Mouse (Mus musculus) frontal cortex, postnatal 10 days (tissue): Measurements from ENCODE around the gene Zfp553.
A peak's percentile ranks its signal among the peaks of the same experiment; 100 is the strongest.

Experiments
- DNase-seq, 2 experiments: peaks; one replicate each; pipeline ENCODE4 v3.0.0; 2022; ENCODE audit warnings: low spot score in 2 of 2, mixed read lengths in 1 of 2

Gene Zfp553

DNA sequence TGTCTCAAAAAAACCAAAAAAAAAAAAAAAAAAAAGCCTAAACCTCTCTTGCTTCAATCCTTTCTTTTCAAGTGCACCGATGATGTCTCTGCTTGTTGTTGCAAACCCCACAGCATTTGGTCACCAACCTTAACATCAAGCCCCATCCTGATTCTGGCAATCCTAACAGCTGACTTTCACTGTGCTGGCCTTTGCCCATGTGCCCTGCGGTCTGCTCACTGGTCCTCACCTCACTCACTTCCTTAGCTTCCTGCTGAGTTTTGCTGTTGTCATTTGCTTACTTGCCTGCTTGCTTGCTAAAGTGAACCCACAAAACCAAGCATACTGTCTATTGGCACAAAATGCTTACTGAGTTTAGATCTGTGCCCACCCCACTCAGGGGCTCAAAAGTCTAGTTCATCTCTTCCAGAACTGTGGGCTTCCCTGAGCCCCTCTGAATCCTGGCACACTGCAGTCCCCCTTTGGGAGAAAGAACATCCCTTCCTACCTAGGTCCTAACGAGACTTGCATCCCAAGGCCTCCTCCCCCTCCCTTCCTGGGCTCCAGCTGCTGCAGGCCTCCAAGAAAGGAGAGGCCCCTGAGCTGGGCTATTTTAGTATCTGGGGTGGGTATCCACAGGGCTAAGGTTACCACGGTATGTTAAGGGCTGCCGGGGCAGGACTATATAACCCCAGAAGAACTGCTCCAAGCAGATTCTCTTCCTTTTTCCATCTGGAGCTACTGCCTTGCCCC lies 21.7 kb upstream of the Zfp553 start:
- DNase-seq = no peak

DNA sequence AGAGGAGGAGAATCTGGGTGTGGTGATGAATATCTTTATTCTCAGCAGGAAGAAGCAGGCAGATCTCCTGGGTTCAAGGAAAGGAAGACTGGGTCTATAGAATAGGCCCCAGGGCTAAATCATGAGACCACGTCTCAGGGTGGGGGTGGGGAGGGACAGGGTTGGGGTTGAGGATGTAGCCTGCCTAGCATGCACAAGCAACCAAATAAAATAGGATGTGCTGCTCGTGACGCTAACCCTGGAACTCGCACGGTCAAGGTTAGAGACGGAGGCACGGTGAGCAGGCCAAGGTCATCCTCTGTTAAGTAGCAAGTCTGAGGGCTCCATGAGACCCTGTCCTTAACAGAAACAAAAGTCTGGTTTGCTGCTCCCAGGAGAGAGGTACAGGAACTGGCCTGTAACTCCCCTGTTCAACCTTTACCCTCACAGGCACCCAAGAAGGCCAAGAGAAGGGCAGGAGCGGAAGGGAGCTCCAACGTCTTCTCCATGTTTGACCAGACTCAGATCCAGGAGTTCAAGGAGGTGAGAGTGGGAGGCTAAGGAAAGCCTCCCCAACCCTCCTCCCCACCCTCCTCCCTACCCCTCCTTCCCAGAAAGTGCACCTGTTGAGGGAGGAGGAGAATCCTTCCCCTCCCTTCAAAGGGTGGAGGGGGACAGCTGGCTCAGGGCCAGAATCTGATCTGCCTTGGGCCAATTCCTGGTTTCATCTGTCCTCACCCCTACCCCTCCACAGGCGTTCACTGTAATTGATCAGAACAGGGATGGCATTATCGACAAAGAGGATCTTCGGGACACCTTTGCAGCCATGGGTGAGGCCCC lies 20.2 kb upstream of the Zfp553 start:
- no peak for DNase-seq

DNA sequence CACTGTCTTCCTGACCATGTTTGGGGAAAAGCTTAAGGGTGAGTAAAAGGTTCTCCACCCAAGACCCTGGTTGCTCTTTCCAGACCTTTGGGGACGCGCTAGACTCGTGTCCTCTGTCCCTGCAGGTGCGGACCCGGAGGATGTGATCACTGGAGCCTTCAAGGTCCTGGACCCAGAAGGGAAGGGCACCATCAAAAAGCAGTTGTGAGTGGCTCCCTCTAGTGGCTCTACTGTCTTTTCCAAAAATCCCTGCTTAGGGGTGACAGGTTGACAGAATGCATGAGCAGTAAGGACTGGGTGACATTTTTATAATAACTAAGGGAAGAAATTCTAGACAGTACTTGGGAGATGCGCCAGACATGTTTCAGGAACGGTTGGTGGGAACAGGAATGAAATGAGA lies 19.4 kb upstream of the Zfp553 start:
- DNase-seq = peak in 1 of 2 experiments; percentile 13

DNA sequence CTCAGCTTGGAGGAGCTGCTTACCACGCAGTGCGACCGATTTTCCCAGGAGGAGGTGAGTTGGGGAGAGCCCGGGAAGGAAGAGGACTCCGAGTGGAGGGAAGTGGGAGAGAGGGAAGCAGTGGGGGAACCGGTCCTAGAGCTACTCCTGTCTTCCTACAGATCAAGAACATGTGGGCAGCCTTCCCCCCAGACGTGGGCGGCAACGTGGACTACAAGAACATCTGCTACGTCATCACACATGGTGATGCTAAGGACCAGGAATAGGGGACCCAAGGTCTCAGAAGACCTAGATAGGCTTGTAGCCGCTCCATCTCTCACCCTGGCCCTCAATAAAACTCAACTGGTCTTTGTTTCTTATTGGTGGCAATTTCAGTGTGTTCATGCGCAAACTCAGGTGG lies 18.9 kb upstream of the Zfp553 start:
- DNase-seq = no peak

DNA sequence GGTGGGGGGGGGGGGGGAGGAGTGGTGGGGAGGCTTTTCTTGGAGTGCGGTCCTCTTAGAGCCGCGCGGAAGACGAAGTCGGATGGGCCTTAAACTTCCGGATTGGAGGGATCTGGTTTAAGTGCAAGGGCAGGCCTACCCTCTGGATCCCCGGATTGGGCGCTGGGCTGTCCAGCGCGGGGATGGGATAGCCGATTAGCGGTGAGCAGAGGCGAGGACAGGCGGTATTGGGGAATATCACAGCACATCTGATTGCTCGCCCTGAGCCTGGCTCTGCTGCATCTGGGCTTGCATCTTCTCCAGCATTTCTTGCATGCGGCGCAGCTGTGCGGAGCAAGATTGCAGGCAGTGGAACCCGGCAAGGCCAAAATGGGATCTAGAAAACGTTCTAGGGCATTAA lies 18.3 kb upstream of the Zfp553 start:
- DNase-seq = no peak

DNA sequence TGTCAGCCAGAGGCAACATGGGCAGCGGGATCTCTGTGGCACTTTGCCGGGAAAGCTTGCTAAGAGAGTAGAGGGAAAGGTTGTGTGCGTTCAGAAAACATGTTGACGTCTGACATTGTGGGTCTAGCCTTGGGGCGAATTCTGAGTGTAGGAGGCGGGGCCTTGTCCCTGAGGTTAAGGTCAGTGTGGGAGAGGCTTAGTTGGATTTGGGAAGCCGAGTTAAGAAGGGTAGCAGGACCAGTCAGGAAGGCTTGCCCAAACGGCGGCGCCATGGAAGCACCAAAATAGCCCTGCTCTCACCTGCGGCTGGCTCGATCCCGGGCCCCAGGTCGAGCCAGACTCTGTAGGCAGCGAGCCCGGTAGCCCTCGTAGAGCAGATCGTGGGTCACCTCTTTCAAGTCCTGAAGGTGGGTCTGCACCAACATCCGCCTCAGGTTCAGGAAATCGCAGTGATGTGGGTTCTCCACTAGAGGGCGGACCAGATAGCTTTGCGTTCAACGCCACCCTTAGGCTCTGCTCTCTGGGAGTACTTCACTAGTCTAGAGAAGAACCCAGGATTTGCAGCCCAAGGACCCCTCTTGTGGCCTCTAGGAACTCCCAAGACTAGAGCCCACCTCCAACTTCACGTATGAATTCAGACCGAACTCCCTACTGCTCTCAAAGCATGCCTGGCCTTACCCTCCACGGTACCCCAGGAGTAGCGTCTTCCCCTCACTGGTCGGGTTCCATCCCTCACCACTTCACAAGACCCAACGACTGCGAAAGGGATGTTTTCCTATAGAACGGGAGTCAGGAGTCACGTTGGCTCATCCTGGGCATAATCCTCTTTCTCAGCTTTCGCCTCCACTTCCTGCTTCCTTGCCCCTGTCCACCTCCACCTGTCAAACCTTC lies 17.6 kb upstream of the Zfp553 start:
- DNase-seq = peak in 1 of 2 experiments; percentile 40

DNA sequence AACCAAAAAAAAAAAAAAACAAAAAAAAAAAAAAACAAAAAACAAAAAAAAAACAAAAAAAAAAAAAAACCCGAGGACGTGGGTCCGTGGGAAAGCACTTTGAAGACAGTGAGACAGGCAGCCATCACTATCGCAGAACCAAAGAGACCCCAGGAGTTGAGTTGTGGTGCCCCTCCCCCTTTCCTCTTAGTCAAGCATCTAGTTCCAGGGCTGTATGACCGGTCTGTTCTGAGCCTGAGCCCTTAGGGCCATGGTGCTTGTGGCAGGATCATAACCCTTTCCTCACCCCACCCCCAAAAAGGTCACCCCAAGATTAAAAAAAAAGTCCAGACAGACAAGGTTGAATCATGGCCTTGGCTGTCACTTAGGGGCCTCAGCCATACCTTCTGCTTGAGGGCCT lies 16.6 kb upstream of the Zfp553 start:
- DNase-seq = no peak

DNA sequence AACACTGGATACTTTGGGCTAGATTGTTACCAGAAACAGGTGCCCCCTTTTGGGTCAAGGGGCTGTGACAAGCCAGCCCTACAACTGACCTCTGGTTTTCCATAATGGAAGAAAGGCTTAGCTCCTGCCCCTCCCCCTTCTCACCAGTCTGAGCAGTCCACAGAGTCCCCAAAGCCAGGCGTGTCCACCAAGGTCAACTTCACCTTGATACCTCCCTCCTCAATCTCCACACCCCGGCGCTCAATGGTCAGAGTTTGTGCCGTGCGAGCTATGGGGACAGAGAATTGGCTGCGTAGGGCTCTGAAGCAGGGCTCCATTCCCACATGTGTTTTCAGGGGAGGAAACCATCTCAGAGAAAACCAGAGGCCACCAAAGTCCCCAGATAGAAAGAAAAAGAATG lies 15.4 kb upstream of the Zfp553 start:
- no peak for DNase-seq

DNA sequence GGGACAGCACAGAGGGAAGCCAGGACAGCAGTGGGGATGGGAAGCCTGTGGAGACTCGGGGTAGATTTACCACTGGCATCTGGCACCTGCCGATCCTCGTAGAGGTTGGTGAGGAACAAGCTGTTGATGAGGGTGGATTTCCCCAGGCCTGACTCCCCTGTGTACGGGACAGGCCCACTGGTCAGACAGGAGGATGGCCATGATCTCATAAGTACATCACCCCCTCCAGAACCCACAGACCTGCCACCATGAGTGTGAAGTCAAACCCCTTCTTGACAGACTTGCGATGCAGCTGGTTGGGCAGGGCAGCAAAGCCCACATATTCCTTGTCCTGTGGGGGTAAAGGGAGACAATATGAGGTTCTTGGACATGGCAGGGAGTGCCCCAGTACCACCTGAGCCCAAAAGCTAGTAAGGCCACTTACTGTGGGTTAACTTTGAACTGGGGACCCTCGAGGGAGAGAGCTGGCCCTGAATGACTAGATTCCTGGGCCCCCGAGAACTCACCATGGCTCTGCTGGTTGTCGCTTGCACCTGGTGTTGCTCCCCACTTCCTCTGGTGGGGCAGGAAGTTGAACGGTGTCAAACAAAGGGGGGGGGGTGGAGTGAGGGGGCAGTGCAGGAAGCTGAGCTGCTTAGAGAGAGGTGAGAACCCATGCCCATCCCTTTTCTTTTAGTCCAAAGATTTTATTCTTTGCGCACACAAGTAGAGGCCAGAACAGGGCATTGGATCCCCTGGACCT lies 14.8 kb upstream of the Zfp553 start:
- DNase-seq = no peak

DNA sequence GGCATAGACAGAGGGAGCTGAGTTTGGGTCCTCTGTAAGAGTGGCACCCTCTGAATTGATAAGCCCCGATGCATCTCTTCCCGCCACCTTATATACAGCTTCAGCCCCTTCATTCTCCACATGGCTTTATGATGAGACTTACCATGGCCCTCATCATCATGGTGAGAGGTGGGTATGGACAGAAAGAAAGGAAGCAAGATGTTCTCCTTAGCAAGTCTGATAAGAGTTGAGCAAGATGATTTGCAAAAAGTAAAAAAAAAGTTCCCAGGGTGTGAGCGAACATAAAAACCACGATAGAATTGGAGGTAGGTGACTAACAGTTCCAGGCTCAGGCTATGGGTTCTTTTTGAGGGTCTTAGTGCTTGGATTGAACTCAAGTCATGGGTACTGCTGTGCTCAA lies 14.2 kb upstream of the Zfp553 start:
- no peak for DNase-seq

DNA sequence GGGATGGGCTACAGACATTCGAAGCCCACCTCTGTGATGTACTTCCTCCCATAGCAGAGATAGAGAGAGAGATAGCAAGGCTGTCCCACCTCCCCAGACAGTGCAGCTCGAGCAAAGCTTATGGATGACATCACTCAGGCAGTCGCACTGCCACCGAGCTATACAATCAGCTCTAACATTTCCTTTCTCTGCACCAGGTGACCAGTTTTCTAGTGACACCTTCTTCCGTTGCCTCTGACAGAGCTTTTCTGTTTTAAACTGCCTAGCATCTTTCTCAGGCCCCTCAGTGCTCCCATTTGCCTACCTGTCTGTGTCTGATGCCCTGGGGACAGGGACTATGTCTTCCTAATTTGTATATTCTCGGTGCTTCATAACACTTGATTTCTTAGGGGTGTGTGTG lies 12.4 kb upstream of the Zfp553 start:
- DNase-seq = no peak

DNA sequence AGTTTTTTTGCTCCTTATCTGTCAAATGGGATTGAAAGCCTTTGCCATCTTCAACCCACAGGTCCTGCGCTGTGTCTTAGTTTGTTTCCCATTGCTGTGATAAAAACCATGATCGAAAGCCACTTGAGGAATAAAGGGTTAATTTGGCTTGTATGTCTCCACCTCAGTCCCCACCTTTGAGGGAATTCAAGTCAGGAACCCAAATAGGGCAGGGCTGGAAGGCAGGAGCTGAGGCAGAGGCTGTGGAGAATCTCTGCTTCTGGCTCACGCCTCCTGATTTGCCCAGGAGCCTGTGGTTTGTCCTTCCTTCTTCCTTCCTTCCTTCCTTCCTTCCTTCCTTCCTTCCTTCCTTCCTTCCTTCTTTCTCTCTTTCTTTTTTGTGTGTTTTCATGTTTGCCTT lies 9.8 kb upstream of the Zfp553 start:
- no peak for DNase-seq

DNA sequence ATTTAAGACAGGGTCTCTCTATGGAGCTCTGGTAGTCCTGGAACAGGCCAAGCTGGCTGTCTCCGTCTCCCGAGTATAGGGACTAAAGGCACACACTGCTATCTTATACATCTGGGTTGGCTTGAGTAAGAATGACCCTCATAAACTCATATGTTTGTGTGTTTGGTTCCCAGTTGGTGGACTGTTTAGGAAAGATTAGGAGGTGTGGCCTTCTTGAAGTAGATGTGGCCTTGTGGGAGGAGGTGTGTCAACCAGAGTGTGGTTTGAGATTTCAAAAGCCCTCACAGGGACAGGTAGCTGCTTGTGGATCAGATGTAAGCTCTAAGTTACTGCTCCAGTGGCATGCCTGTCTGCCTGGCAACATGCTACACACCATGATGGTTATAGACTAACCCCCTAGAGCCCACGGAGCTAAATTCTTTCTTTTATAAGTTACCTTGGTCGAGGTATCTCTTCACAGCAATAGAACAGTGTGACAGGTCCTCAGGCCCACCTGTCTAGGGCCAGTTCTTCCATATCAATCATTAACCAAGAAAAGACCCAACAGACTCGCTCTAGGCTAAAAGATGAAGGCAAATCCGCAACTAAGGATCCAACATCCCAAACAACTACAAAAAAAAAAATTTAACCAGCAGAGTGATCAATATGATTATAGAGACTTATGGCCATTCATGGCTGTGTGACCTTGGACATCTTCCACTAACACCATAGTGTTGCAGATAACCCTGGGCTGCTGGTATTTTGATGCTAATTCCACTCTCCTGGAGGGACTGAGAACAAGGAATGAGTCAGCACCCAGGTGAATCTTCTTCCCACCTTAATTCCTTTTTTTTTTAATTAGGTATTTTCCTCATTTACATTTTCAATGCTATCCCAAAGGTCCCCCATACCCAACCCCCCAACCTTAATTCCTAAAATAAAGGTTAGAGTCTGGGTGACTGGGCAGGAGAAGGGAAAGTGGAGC lies 9.1 kb upstream of the Zfp553 start:
- DNase-seq = no peak

DNA sequence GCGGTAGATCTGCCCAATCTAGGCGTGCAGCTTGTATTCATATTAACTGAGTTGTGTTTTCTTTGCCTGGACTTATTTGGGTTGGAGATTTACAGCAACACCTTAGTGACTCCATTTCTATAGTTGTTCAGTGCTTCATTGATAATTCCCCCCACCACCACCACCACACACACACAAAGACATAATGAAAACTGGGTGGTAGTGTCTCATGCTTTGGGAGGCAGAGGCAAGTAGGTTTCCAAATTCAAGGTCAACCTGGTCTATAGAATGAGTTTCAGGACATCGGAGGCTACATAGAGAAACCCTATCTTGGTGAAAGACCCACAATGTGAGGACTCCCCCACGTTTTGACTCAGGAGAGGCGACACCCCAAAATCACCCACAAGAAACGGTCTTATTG lies 8.2 kb upstream of the Zfp553 start:
- DNase-seq = no peak

DNA sequence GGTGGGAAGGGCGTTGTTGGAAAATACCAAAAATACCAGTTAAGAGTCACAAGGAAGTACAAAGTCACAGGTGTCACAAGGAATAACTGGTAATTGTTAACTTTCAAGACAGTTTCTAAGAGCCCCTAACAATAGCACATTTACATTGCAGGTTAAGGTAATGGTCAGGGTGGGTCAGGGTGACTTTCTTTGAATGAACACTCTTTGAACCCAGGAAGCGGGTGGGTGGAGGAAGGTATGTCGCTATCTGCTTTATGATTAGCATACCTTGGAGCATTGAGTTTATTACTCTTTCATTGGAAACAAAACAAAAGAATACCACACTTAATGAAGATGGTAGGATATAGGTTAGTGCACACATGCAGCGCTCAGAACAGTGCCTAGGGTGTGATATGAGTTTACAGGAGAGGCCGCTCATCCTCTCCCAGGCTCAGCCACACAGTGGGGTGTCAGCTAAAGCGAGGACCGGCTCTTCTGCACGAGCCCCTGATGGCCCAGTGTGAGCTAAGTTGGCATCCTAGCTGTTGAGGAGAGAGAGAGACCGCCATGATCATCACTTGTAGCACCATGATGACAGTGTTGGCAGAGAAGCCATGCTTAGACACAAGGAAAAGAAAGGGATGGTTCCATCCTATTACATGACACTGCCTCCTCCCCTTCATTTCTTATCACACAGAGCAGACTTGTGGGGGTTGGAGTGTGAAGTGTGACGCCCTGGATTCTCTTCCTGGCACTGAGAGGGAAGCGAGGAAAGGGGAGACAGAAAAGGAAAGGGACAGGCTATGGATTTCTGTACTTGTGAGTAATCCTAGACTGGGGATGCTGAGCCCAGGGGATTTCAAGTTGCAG lies 7.5 kb upstream of the Zfp553 start:
- DNase-seq = no peak

DNA sequence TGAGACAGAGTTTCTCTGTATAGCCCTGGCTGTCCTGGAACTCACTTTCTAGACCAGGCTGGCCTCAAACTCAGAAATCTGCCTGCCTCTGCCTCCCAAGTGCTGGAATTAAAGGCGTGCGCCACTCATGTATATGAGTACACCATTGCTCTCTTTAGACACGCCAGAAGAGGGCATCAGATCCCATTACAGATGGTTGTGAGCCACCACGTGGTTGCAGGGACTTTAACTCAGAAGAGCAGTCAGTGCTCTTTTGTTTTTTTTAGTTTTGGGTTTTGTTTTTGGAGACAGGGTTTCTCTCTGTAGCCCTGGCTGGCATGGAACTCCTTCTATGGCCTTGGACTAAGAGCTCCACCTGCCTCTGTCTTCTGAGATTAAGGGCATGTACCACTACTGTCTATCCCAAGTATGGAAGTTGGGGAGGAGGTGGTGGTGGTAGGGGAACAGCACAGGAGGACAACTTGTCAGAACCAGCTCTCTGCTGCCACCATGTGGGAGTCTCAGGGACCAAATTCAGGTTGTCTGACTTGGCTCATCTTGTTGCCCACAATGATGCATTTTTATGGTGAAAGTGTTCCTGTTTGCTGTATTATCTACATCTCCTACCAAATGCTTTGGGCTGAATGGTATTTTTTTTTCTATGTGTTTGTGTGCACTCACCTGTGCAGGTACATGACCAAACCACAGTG lies 4.1 kb upstream of the Zfp553 start:
- DNase-seq = peak; percentile 58 to 76

DNA sequence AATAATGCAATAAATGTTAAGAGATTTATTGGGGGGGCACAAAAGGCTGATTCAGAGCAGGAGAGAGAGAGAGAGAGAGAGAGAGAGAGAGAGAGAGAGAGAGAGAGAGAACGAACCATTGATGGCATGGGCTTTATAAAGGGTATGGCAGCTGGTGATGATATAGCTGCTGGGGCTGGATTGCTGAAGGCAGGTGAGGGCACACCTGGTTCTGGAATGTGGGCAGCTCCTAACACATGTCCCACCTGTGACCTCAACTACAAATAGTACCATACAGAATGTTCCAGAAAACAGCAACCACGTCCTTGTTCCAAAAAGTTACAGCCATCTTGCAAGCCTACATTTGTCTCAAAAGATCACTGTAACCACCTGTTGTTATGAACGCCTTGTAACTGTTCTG lies 1.5 kb upstream of the Zfp553 start:
- DNase-seq = no peak

DNA sequence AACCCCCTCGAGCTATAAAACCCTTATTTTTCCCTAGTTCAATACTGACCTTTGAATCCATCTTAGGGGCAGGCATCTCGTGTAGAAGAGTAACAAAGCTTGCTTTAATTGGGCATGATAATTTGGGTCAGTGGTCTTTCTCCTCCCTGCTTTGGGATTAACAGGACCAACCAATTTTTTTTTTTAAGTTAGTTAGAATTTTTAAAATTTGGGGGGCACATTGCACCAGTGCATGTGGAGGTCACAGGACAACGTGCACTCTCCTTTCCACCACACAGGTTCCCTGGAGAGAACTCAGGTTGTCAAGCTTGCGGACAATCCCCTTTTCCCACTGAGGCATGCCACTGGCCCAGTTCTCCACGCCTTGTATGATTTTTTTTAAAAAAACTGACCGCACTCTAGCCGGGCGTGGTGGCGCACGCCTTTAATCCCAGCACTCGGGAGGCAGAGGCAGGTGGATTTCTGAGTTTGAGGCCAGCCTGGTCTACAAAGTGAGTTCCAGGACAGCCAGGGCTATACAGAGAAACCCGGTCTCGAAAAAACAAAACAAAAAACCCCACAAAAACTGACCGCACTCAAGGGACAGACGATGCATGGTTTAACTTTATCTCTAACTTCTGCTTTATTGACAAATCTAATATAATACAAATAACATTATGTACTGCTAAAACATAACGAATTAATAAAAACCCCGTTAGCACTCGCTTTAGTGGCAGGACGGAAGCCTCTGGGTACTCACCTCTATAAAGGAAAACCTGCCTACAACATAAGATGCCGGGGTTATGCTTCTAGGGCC lies 837 bp upstream of the Zfp553 start:
- DNase-seq = no peak
